ENCODE assay signal across 8 mouse cellular contexts in genomic region chr8:111642496-111642895, GRCm38 (mm10). TPM values are rescaled to one million over a fixed set of nuclear protein-coding genes. Genes with fewer than 3 reads are reported as not detected.
DNase-seq lines count a peak whose midpoint lies in the region; ATAC-seq and TF ChIP-seq lines count a peak whose summit lies in the region.

No protein-coding gene starts in this region.

- no peak for ATAC-seq in forebrain, postnatal 0 days
- ATAC-seq in midbrain, embryonic 14.5 days (ENCODE audit: low FRiP score, low TSS enrichment), result no peak

- peak overlapping the region; percentile 99 for H3K9ac ChIP-seq in ES-Bruce4 (ENCODE audit: low read depth, poor library complexity, severe bottlenecking)
- H3K9ac ChIP-seq in forebrain, postnatal 0 days, result 0 out of 2 replicates have a peak overlapping the region, but pooled peaks have one; percentile 87
- H3K9ac ChIP-seq in midbrain, embryonic 14.5 days (replicated peaks; ENCODE audit: low read length), result no peak overlapping the region

- TF ChIP-seq CTCF in ES-Bruce4 (IDR thresholded peaks at IDR 0.05; ENCODE audit: low read depth, low read length), result no peak
- no peak for TF ChIP-seq CTCF in forebrain, postnatal 0 days (IDR thresholded peaks at IDR 0.05; ENCODE audit: low read depth)

- peak; percentile 24 for DNase-seq in cerebellum, adult 8-10 months
- DNase-seq in cerebellum, postnatal 36 days, result no peak
- no peak for DNase-seq in forebrain, postnatal 0 days
- peak; percentile 60 for DNase-seq in kidney, postnatal 10 days
- no peak for DNase-seq in midbrain, embryonic 14.5 days
- DNase-seq in spleen, postnatal 36 days (ENCODE audit: low spot score in 2 of 2), result no peak
- DNase-seq in layer of hippocampus, postnatal 14 days (ENCODE audit: low spot score in 2 of 2), result no peak

- no peak for TF ChIP-seq EP300 in ES-Bruce4 (IDR thresholded peaks at IDR 0.05; ENCODE audit: insufficient read depth, low read depth, low read length)

- H3K4me3 ChIP-seq in ES-Bruce4 (ENCODE audit: low read depth, low read length), result peak overlapping the region; percentile 86
- 0 out of 2 replicates have a peak overlapping the region, but pooled peaks have one; percentile 87 for H3K4me3 ChIP-seq in forebrain, postnatal 0 days (ENCODE audit: low read depth, low read length)
- H3K4me3 ChIP-seq in midbrain, embryonic 14.5 days (replicated peaks; ENCODE audit: low read depth, low read length), result no peak overlapping the region

- H3K4me1 ChIP-seq in ES-Bruce4 (ENCODE audit: control insufficient read depth, insufficient read depth, low read length), result peaks cover 1% of the 10 kb centered on the region
- H3K4me1 ChIP-seq in forebrain, postnatal 0 days (ENCODE audit: insufficient read depth), result no peaks in the 10 kb centered on the region
- H3K4me1 ChIP-seq in midbrain, embryonic 14.5 days (ENCODE audit: control insufficient read depth, insufficient read depth, low read length), result 0 out of 2 replicates have a peak, but pooled peaks cover 8% of the 10 kb centered on the region

- TF ChIP-seq POLR2A in ES-Bruce4 (IDR thresholded peaks at IDR 0.05; ENCODE audit: insufficient read depth, low read length), result no peak

- H3K27me3 ChIP-seq in ES-Bruce4 (ENCODE audit: control insufficient read depth, insufficient read depth, low read length, poor library complexity, severe bottlenecking), result no peaks in the 10 kb centered on the region
- no peaks in the 10 kb centered on the region for H3K27me3 ChIP-seq in forebrain, postnatal 0 days (ENCODE audit: insufficient read depth, low read length)
- H3K27me3 ChIP-seq in midbrain, embryonic 14.5 days (ENCODE audit: control insufficient read depth, insufficient read depth, low read length), result no peaks in the 10 kb centered on the region

- H3K27ac ChIP-seq in ES-Bruce4 (ENCODE audit: insufficient read depth, low read length), result peak overlapping the region; percentile 85
- H3K27ac ChIP-seq in forebrain, postnatal 0 days (ENCODE audit: low read depth, low read length), result no peak overlapping the region; the same call in 1 of the 2 replicates
- no peak overlapping the region for H3K27ac ChIP-seq in midbrain, embryonic 14.5 days (replicated peaks; ENCODE audit: low read depth, low read length)

- 63% methylated on average over 5 of the region's 5 CpGs for WGBS in forebrain, postnatal 0 days
- 67% methylated on average over 5 of the region's 5 CpGs for WGBS in midbrain, embryonic 14.5 days

- no peaks in the 10 kb centered on the region; the same call in 1 of the 2 replicates for H3K36me3 ChIP-seq in ES-Bruce4 (ENCODE audit: control insufficient read depth, insufficient read depth, low read length, poor library complexity, severe bottlenecking)
- no peaks in the 10 kb centered on the region for H3K36me3 ChIP-seq in forebrain, postnatal 0 days (ENCODE audit: insufficient read depth)
- no peaks in the 10 kb centered on the region for H3K36me3 ChIP-seq in midbrain, embryonic 14.5 days (ENCODE audit: control insufficient read depth, insufficient read depth, low read length)

- no peaks in the 10 kb centered on the region for H3K9me3 ChIP-seq in ES-Bruce4 (replicated peaks; ENCODE audit: control insufficient read depth, insufficient read depth, low read length, poor library complexity, severe bottlenecking)
- no peaks in the 10 kb centered on the region for H3K9me3 ChIP-seq in forebrain, postnatal 0 days (ENCODE audit: low read length)
- H3K9me3 ChIP-seq in midbrain, embryonic 14.5 days (ENCODE audit: control insufficient read depth, low read length), result no peaks in the 10 kb centered on the region

- H3K4me2 ChIP-seq in forebrain, postnatal 0 days (ENCODE audit: low read depth), result peak overlapping the region; percentile 55
- H3K4me2 ChIP-seq in midbrain, embryonic 14.5 days (ENCODE audit: low read length), result peak overlapping the region; percentile 64

RNA-seq across cellular contexts. Expression of gene Zfp1, which starts 0.7 kb away (rescaled TPM):
- 21.2 and 22.3 TPM in 2 replicates for polyA plus RNA-seq in ES-Bruce4 (2011; ENCODE audit: insufficient read depth, insufficient read length, low read depth, missing spikeins)
- total RNA-seq in forebrain, postnatal 0 days (2014; rRNA removed), result 29.9 and 34.3 TPM in 2 replicates
- 20.0 and 24.7 TPM in 2 replicates for polyA plus RNA-seq in forebrain, postnatal 0 days (2015; fragmentation: Nextera tagmentation; extraction: Ambion mirVana)
- polyA plus RNA-seq in midbrain, embryonic 14.5 days (2014; fragmentation: Nextera tagmentation; extraction: Ambion mirVana), result 27.3 and 33.8 TPM in 2 replicates
- 10 to 100 TPM; 21.2 to 22.7 TPM for total RNA-seq in layer of hippocampus, postnatal 14 days (2021)

RNA-seq across cellular contexts. Expression of gene Ldhd, which starts 12.3 kb away (rescaled TPM):
- polyA plus RNA-seq in ES-Bruce4 (2011; ENCODE audit: insufficient read depth, insufficient read length, low read depth, missing spikeins), result 1.1 and 1.7 TPM in 2 replicates
- total RNA-seq in forebrain, postnatal 0 days (2014; rRNA removed), result 0.54 and 1.8 TPM in 2 replicates
- 0.65 and 1.1 TPM in 2 replicates for polyA plus RNA-seq in forebrain, postnatal 0 days (2015; fragmentation: Nextera tagmentation; extraction: Ambion mirVana)
- polyA plus RNA-seq in midbrain, embryonic 14.5 days (2014; fragmentation: Nextera tagmentation; extraction: Ambion mirVana), result 0.45 and 0.69 TPM in 2 replicates
- 1 to 10 TPM; 4.6 to 6.2 TPM for total RNA-seq in layer of hippocampus, postnatal 14 days (2021)

RNA-seq across cellular contexts. Expression of gene Ctrb1, which starts 48.3 kb away (rescaled TPM):
- polyA plus RNA-seq in ES-Bruce4 (2011; ENCODE audit: insufficient read depth, insufficient read length, low read depth, missing spikeins), result not detected in 2 replicates
- total RNA-seq in forebrain, postnatal 0 days (2014; rRNA removed), result not detected in 2 replicates
- polyA plus RNA-seq in forebrain, postnatal 0 days (2015; fragmentation: Nextera tagmentation; extraction: Ambion mirVana), result not detected in 2 replicates
- not detected in 2 replicates for polyA plus RNA-seq in midbrain, embryonic 14.5 days (2014; fragmentation: Nextera tagmentation; extraction: Ambion mirVana)
- total RNA-seq in layer of hippocampus, postnatal 14 days (2021), result not detected

Comparison
In these comparisons a context has a peak if more than half of its experiments do, and no peak if none do; other contexts are left out.
1. DNase-seq: peak in cerebellum, adult 8-10 months (single experiment) and kidney, postnatal 10 days (single experiment); none in cerebellum, postnatal 36 days (0 of 2), forebrain, postnatal 0 days (single experiment), midbrain, embryonic 14.5 days (single experiment), spleen, postnatal 36 days (0 of 2) and layer of hippocampus, postnatal 14 days (0 of 2).